Mouse (Mus musculus) liver, embryonic 14.5 days (tissue): ENCODE results near the gene Fxyd7.

Source experiments
- CTCF ChIP-seq: IDR thresholded peaks from 2 replicates; pipeline ENCODE4 v1.5.1; 2016; ENCODE audit warnings: antibody characterized with exemption, low read depth, control low read depth
- EP300 ChIP-seq: IDR thresholded peaks from 2 replicates; pipeline ENCODE4 v1.6.1; 2016; ENCODE audit warnings: antibody characterized with exemption, low read depth

GRCm38 (mm10) chr7:31063074-31063560 is 11.8 kb upstream of the Fxyd7 start:
- no peak for TF ChIP-seq CTCF
- TF ChIP-seq EP300 = no peak
